Mouse (Mus musculus): Measurements from ENCODE around the gene Nelfa.
"Not testable (repeated sequence)": the region's sequence is repeated elsewhere in the genome, so short reads cannot be mapped to it uniquely, and the experiment has no call there.

Gene Nelfa

GRCm38 (mm10) chr5:33936120-33936707 lies at the start of gene Nelfa:
TSS of gene Nelfa (minus strand) at chr5:33936413.
- DNase-seq (ENCODE audit: low read depth, low spot score), result peak; percentile 99

GRCm38 (mm10) chr5:33983309-33984121 lies 47.3 kb upstream of the Nelfa start, which contains the start of gene Gm1673:
TSS of gene Gm1673 (plus strand) at chr5:33983433.
- DNase-seq (ENCODE audit: low read depth, low spot score), result peak; percentile 44

GRCm38 (mm10) chr5:33982731-33983259 lies 46.6 kb upstream of the Nelfa start:
- DNase-seq (ENCODE audit: low read depth, low spot score), result no peak

GRCm38 (mm10) chr5:33976267-33976666 lies 40.1 kb upstream of the Nelfa start:
- DNase-seq (ENCODE audit: low read depth, low spot score), result no peak

DNA sequence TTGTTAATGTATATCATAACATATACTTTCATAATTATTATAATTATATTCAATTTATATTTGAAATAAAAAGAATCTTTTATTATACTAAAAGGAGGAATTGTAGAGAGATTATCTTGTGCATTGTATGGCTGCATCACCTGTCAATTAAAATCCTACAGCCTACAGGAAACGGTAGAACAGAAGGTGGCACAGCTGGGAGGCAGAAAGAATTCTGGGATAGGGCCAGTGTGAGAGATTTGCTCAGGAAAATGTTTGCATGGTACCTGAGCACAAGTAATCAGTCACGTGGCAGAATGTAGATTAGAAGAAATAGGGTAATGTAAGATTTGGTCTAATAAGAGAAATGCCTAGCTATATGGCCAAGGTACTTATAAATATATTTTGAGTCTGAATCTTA lies 38.5 kb upstream of the Nelfa start:
- DNase-seq (ENCODE audit: low read depth, low spot score), result no peak

GRCm38 (mm10) chr5:33959382-33959781 lies 23.2 kb upstream of the Nelfa start:
- DNase-seq (ENCODE audit: low read depth, low spot score), result no peak

GRCm38 (mm10) chr5:33955868-33956267 lies 19.7 kb upstream of the Nelfa start:
- DNase-seq (ENCODE audit: low read depth, low spot score), result no peak

- peak; percentile 72 for DNase-seq (ENCODE audit: low read depth, low spot score)
Observed at GRCm38 (mm10) chr5:33954354-33954753, 18.1 kb upstream of the Nelfa start.

DNA sequence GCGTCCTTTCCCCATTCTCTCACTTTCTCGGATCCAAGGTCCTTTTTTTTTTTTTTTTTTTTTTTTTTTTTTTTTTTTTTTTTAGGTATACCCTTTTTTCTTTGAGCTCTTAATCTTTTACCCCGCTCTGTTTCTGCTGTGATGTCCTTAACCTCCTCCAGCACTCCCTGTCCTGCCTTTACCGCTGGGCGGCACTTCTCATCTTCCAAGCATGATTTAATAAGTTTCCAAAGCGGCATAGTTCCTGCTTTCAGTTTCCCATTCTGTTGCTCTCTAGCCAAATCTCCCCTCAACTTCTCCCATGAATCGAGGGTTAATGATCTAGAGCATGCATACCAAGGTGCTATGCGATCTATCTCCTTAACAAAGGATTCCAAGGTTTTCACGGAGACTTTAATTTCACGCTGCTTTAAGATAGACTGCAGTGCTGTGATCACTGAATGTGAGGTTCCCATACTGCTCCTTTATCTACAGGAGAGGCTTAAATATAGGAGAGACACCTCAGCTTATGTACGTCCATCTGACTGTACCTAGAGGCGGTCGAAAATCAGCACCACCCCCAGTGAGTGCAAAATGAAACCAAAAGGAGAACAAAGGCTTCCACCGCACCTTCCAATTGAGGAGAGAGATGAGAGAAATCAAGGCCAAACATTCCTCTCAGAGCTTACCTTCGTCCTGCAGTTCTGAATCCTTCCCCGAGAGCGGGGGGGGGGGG lies 17.4 kb upstream of the Nelfa start:
- no peak for DNase-seq (ENCODE audit: low read depth, low spot score)

GRCm38 (mm10) chr5:33948314-33948713 lies 12.1 kb upstream of the Nelfa start:
- DNase-seq (ENCODE audit: low read depth, low spot score), result no peak

DNA sequence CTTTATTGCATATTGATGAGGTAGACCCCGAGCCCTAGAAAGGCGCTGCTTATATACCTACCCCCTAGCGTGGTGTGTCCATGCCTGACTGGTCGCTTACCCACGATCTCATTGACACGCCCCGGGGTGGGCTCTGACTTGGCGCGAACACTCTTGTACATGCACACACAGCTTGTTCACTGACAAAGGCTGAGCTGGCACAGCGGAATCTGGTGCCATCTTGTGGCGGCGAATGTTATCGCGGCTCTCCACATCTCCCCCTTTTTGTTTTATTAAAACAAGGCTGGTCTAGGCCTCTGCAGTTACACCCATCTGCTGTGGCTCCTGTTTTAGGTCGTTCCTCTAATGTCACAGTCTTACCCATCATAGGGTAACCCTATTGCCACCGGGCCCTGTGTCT lies 10.8 kb upstream of the Nelfa start:
- DNase-seq (ENCODE audit: low read depth, low spot score), result not testable (repeated sequence)

DNA sequence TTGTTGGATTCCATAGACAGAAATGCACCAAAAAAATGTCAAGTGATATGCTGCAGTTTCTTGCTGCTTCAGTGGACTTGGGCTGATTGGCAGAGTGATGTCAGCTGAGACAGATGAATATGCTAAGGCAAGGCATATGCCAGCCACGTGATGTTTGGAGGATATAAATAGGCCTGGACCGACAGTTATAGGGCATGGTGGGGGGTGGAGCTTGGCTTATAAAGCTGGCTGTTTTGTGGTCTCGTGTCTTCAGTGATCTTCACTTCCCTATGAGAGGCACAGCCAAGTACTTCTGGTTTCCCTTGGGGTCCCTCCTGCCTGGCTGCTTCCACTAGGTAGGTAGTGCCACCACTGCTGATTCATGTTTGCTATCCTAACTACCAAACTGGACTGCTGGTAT lies 2.2 kb upstream of the Nelfa start:
- DNase-seq (ENCODE audit: low read depth, low spot score), result no peak

DNA sequence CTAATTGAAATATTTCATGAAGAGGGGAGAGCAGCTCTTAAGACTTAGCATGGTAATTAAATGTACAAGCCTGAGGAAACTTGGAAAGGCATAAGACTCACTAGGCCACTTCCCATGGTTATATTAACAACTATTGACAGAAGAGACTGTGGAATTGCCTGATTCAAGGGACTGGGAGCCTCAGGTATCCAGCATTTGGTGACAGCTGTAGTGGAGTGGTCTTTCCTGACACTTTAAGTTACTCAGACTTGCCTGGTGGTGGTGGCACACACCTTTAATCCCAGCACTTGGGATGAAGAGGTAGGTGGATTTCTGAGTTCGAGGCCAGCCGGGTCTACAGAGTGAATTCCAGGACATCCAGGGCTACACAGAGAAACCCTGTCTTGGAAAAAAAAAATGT lies 1.0 kb upstream of the Nelfa start:
- no peak for DNase-seq (ENCODE audit: low read depth, low spot score)

- no peak for DNase-seq (ENCODE audit: low read depth, low spot score)
Observed at GRCm38 (mm10) chr5:33935700-33936111, 507 bp downstream of the Nelfa start.

GRCm38 (mm10) chr5:33934877-33935276 lies 1.3 kb downstream of the Nelfa start:
- no peak for DNase-seq (ENCODE audit: low read depth, low spot score)

- DNase-seq (ENCODE audit: low read depth, low spot score), result no peak
Observed at GRCm38 (mm10) chr5:33934081-33934480, 2.1 kb downstream of the Nelfa start.

DNA sequence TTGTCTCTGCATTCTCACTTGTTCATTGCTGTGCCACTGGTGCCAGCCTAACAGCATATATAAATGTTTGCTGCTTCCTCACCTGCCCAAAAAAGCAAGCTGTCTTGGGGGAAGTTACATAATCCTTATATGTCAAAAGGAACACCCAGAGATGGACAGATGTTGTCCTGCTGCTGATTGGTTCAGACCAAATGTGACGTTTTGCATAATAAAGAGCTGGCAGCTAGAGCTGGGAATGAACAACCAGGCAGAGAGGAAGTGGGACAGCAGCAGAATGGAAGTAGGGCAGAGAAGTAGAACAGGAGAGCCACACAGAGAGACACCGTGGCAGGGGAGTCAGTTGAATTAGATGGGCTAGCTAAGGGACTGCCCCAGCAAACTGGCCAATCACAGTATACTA lies 3.8 kb downstream of the Nelfa start:
- no peak for DNase-seq (ENCODE audit: low read depth, low spot score)

GRCm38 (mm10) chr5:33926170-33926569 lies 10.0 kb downstream of the Nelfa start:
- no peak for DNase-seq (ENCODE audit: low read depth, low spot score)

GRCm38 (mm10) chr5:33922566-33922965 lies 13.6 kb downstream of the Nelfa start:
- DNase-seq (ENCODE audit: low read depth, low spot score), result no peak

GRCm38 (mm10) chr5:33921486-33922235 lies 14.6 kb downstream of the Nelfa start:
- DNase-seq (ENCODE audit: low read depth, low spot score), result no peak

- no peak for DNase-seq (ENCODE audit: low read depth, low spot score)
Observed at GRCm38 (mm10) chr5:33920924-33921323, 15.3 kb downstream of the Nelfa start.

GRCm38 (mm10) chr5:33920037-33920436 lies 16.2 kb downstream of the Nelfa start:
- DNase-seq (ENCODE audit: low read depth, low spot score), result no peak

All from CD4-positive, CD25-positive, alpha-beta regulatory T cell, adult 2 months (primary cell).